Mouse (Mus musculus) lung, adult 2 months (tissue): ENCODE measurements around the gene Asna1.

Source experiments
- CTCF ChIP-seq: fragments of 200-500 bp; IDR thresholded peaks from 2 replicates; pipeline ENCODE4 v1.5.1; 2011; ENCODE audit warnings: mild to moderate bottlenecking, low read length, control low read depth; ENCODE audit not compliant: insufficient read depth
- POLR2A ChIP-seq: fragments of 200-500 bp; IDR thresholded peaks from 2 replicates; pipeline ENCODE4 v1.6.1; 2011; ENCODE audit warnings: low read depth, mild to moderate bottlenecking, control low read depth, low read length, borderline replicate concordance; ENCODE audit errors: extremely low read depth

GRCm38 (mm10) chr8:84987388-84987787 lies 37.7 kb downstream of the Asna1 start:
- no peak for TF ChIP-seq POLR2A
- no peak for TF ChIP-seq CTCF
